Mouse (Mus musculus) kidney, postnatal 0 days (tissue): Measurements from ENCODE around the gene Slc38a10. TPM values are rescaled to one million over a fixed set of nuclear protein-coding genes. Genes with fewer than 3 reads are reported as not detected.

ENCODE experiments used
- ATAC-seq: fragments of 200-750 bp; cut with Nextera tagmentation; replicated peaks from 2 replicates; pipeline ENCODE4 v1.8.0; 2017; ENCODE audit warnings: low read depth, moderate number of reproducible peaks, moderate TSS enrichment, moderate library complexity; ENCODE audit not compliant: low FRiP score
- DNase-seq: peaks from one replicate; pipeline ENCODE4 v3.0.0-alpha.2; 2016; ENCODE audit warnings: low spot score
- H3K27ac ChIP-seq: fragments of 300-500 bp; sonication (generic); 2 replicates; pipeline ENCODE4 v1.5.1; 2014; ENCODE audit warnings: mild to moderate bottlenecking
- H3K27me3 ChIP-seq: fragments of 300-500 bp; sonication (generic); 2 replicates; pipeline ENCODE4 v1.6.1; 2014; ENCODE audit warnings: low read length, mixed read lengths; ENCODE audit not compliant: insufficient read depth
- H3K36me3 ChIP-seq: fragments of 300-500 bp; sonication (generic); 2 replicates; pipeline ENCODE4 v1.6.1; 2014; ENCODE audit warnings: low read length, mixed read lengths; ENCODE audit not compliant: insufficient read depth
- H3K4me1 ChIP-seq: fragments of 300-500 bp; sonication (generic); replicated peaks from 2 replicates; pipeline ENCODE4 v1.6.1; 2014; ENCODE audit warnings: antibody characterized with exemption, low read length, mixed read lengths; ENCODE audit not compliant: insufficient read depth
- H3K4me2 ChIP-seq: fragments of 300-500 bp; sonication (generic); 2 replicates; pipeline ENCODE4 v1.6.1; 2014; ENCODE audit warnings: mild to moderate bottlenecking, low read length, moderate library complexity, mixed read lengths
- H3K4me3 ChIP-seq: fragments of 300-500 bp; sonication (generic); replicated peaks from 2 replicates; pipeline ENCODE4 v1.5.1; 2014; ENCODE audit warnings: low read depth, low read length
- H3K9ac ChIP-seq: fragments of 300-500 bp; sonication (generic); 2 replicates; pipeline ENCODE4 v1.6.1; 2014; ENCODE audit warnings: low read depth, low read length
- H3K9me3 ChIP-seq: fragments of 300-500 bp; sonication (generic); replicated peaks from 2 replicates; pipeline ENCODE4 v1.6.1; 2016; ENCODE audit warnings: low read length, inconsistent platforms, mixed read lengths
- CTCF ChIP-seq: IDR thresholded peaks from 2 replicates; pipeline ENCODE4 v1.5.1; 2016; ENCODE audit warnings: antibody characterized with exemption, low read depth, mild to moderate bottlenecking, moderate library complexity
- WGBS: fragments of 180-500 bp; shearing (Covaris S2); extraction: QIAGEN DNeasy Blood & Tissue Kit; methylation state at CpG from one replicate; pipeline ENCODE4 v1.1.7; 2014; 5-methylcytosine and 5-hydroxymethylcytosine counted together
- polyA plus RNA-seq: library from polyadenylated mRNA; unstranded; fragments of >200 nt; fragmentation: Nextera tagmentation; extraction: Ambion mirVana; gene quantifications from 2 replicates; pipeline ENCODE4 v1.2.1, GENCODE M21; 2015

The Slc38a10 gene
- polyA plus RNA-seq, 1 experiment from 2014 or later: 94.0 TPM

- no peak for DNase-seq
- WGBS: 70% methylated on average over 12 of the region's 12 CpGs
- Histone ChIP-seq H3K9ac (no peak overlapping the region), H3K4me3 (no peak overlapping the region), H3K27ac (no peak overlapping the region), H3K4me2 (no peak overlapping the region), H3K27me3 (no peaks in the 10 kb centered on the region), H3K4me1 (no peaks in the 10 kb centered on the region), H3K9me3 (no peaks in the 10 kb centered on the region), H3K36me3 (peaks cover 36% of the 10 kb centered on the region)
- ATAC-seq: 0 out of 2 replicates have a peak, but pooled peaks have one; percentile 47
- TF ChIP-seq CTCF: no peak
These were observed 29.0 kb downstream of the Slc38a10 start for GRCm38 (mm10) chr11:120122126-120122525.

- no peak overlapping the region for H3K27ac ChIP-seq
- WGBS: 85% methylated on average over 17 of the region's 17 CpGs
- H3K9ac ChIP-seq: no peak overlapping the region
- peaks cover 43% of the 10 kb centered on the region; the same call in 1 of the 2 replicates for H3K36me3 ChIP-seq
- peak; percentile 27; the same call in 1 of the 2 replicates for ATAC-seq
- TF ChIP-seq CTCF: peak; percentile 76
- no peak overlapping the region for H3K4me3 ChIP-seq
- no peak overlapping the region for H3K4me2 ChIP-seq
- peak; percentile 66 for DNase-seq
- no peaks in the 10 kb centered on the region for H3K4me1 ChIP-seq
- H3K27me3 ChIP-seq: no peaks in the 10 kb centered on the region
- no peaks in the 10 kb centered on the region for H3K9me3 ChIP-seq
These were observed 30.3 kb downstream of the Slc38a10 start for GRCm38 (mm10) chr11:120120642-120121420.

DNA sequence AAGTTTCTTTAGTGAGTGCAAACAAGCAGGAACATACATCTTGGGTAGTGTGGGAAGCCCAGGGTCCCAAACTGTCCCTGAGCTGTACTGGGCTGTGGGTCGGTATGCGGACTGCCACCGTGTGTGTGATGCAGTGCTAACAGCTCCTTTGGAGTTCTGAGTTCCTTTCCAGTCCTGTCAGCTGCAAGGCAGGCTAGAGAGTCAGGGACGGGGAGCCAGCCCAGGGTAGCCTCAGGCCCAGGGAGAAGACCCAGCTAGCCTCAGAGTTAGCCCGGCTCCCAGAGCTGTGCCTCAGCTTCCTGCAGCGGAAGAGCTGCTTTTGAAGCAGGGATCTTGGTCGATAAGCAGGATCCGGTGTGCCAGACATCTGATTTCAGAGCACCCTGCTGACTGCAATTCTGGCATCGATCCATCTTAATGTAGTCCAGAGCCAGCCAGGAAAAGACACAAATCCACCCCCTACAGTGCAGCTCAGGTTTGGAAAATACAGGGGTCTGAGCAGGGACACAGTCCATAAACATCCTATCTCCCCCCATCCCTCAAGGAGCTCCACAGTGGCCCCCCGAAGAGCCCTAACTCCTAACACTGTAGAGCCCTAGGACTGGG, 31.1 kb downstream of the Slc38a10 start:
- Histone ChIP-seq H3K9ac (no peak overlapping the region), H3K4me1 (no peaks in the 10 kb centered on the region), H3K4me2 (no peak overlapping the region), H3K27me3 (no peaks in the 10 kb centered on the region), H3K27ac (no peak overlapping the region), H3K9me3 (no peaks in the 10 kb centered on the region), H3K36me3 (peaks cover 41% of the 10 kb centered on the region; the same call in 1 of the 2 replicates), H3K4me3 (no peak overlapping the region)
- WGBS: 85% methylated on average over 10 of the region's 10 CpGs
- DNase-seq: no peak
- TF ChIP-seq CTCF: no peak
- ATAC-seq: no peak

- Histone ChIP-seq H3K27ac (no peak overlapping the region), H3K9me3 (no peaks in the 10 kb centered on the region), H3K4me3 (no peak overlapping the region), H3K9ac (no peak overlapping the region), H3K4me2 (no peak overlapping the region), H3K4me1 (no peaks in the 10 kb centered on the region), H3K27me3 (no peaks in the 10 kb centered on the region), H3K36me3 (peaks cover 41% of the 10 kb centered on the region; the same call in 1 of the 2 replicates)
- DNase-seq: no peak
- no peak for ATAC-seq
- 92% methylated on average over 7 of the region's 7 CpGs for WGBS
- TF ChIP-seq CTCF: no peak
These were observed 32.0 kb downstream of the Slc38a10 start for GRCm38 (mm10) chr11:120119108-120119507.

DNA sequence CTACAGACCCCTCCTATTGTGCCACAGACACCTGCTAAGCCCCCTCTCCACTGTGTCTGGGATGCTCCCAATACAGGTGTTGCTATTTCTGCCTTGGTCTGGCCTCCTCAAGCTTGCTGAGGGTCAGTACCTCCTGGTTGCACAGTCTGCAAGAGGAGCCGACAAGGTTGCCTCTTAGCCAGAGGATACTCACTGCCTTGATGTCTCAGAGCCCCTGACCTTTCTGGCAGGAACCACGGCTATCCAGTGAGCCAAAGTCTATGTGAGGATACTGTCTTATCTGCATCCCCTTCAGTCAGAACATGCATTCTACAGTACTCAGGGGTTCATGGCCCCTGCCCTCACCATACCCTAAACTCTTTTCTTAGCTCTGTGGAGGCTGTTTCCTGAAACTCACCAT, 33.5 kb downstream of the Slc38a10 start:
- no peak overlapping the region for H3K9ac ChIP-seq
- no peaks in the 10 kb centered on the region for H3K4me1 ChIP-seq
- H3K4me2 ChIP-seq: no peak overlapping the region
- H3K27ac ChIP-seq: no peak overlapping the region
- DNase-seq (no peak), ATAC-seq (no peak)
- no peaks in the 10 kb centered on the region for H3K9me3 ChIP-seq
- H3K36me3 ChIP-seq: peaks cover 40% of the 10 kb centered on the region
- no peak for TF ChIP-seq CTCF
- H3K27me3 ChIP-seq: no peaks in the 10 kb centered on the region
- no peak overlapping the region for H3K4me3 ChIP-seq
- 93% methylated on average over 2 of the region's 2 CpGs for WGBS

GRCm38 (mm10) chr11:120114488-120115215, 36.5 kb downstream of the Slc38a10 start:
- no peaks in the 10 kb centered on the region for H3K9me3 ChIP-seq
- ATAC-seq: no peak
- H3K4me1 ChIP-seq: no peaks in the 10 kb centered on the region; the same call in 1 of the 2 replicates
- no peak overlapping the region for H3K4me3 ChIP-seq
- no peak overlapping the region for H3K27ac ChIP-seq
- DNase-seq: no peak
- no peak overlapping the region for H3K4me2 ChIP-seq
- H3K27me3 ChIP-seq: no peaks in the 10 kb centered on the region
- WGBS: 85% methylated on average over 21 of the region's 21 CpGs
- no peak overlapping the region for H3K9ac ChIP-seq
- H3K36me3 ChIP-seq: peaks cover 40% of the 10 kb centered on the region
- no peak for TF ChIP-seq CTCF
